In the genomic region with DNA sequence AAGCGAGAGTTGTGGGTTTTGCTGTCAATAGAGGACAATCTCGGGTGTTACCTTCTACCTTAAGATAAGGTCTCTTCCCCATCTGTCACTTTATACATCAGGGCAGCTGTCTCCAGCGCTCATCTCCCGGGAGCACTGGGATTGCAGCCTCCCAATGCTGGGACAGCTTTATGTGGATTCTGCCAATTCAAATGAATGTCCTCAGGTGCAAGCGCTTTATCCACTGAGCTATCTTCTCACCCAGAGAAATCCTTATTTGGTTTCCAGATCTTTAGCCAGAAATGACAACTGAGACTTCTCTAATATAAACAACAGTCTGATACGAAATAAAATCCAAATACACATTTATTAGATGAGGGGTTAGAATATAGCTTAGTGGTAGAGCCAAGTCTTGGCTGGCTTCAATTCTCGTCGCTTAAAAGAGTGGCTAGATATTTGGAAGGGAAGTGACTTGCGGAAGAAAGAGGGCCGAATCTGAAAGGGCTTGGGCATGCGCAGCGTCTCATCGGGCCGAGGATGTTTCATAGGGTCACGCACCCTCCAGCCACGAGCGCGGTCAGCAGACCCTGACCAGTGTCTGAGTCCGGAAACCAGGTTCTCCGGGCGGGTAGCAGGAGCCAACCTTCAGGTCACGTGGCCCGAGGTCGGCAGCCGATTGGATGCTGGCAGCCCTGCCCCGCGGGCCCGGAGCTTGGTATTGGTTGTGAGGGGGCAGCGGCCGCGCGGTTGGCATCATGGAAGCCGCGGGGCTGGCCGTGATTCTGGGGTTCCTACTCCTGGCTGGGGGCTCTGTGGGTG, we compare ENCODE assay signal across 8 mouse cellular contexts. TPM values are rescaled to one million over a fixed set of nuclear protein-coding genes. Genes with fewer than 3 reads are reported as not detected.
DNase-seq lines count a peak whose midpoint lies in the region; ATAC-seq and TF ChIP-seq lines count a peak whose summit lies in the region.

TSS of gene Naglu (plus strand) at position 622 of the 798 bp plus-strand sequence.

- peaks cover 25% of the 10 kb centered on the region for H3K4me1 ChIP-seq in embryonic facial prominence, embryonic 10.5 days
- H3K4me1 ChIP-seq in intestine, postnatal 0 days (replicated peaks; ENCODE audit: control insufficient read depth, insufficient read depth, low read length): peaks cover 4% of the 10 kb centered on the region; the same call in 1 of the 2 replicates
- peaks cover 32% of the 10 kb centered on the region for H3K4me1 ChIP-seq in midbrain, embryonic 10.5 days

- TF ChIP-seq CTCF in intestine, postnatal 0 days (IDR thresholded peaks at IDR 0.05; ENCODE audit: low read depth): no peak

- peak within 1 kb of the TSS; percentile 86 for H3K27ac ChIP-seq in embryonic facial prominence, embryonic 10.5 days (replicated peaks)
- no peak within 1 kb of the TSS for H3K27ac ChIP-seq in intestine, postnatal 0 days (ENCODE audit: low read depth, low read length)
- H3K27ac ChIP-seq in midbrain, embryonic 10.5 days (replicated peaks): peak within 1 kb of the TSS; percentile 88

- H3K9ac ChIP-seq in intestine, postnatal 0 days (ENCODE audit: low read depth, low read length): peak within 1 kb of the TSS; percentile 53

- H3K36me3 ChIP-seq in embryonic facial prominence, embryonic 10.5 days (replicated peaks): no peaks in the 10 kb centered on the region
- no peaks in the 10 kb centered on the region for H3K36me3 ChIP-seq in intestine, postnatal 0 days (ENCODE audit: control insufficient read depth, insufficient read depth)
- H3K36me3 ChIP-seq in midbrain, embryonic 10.5 days: no peaks in the 10 kb centered on the region

- peak; percentile 84 for ATAC-seq in intestine, postnatal 0 days

- peak within 1 kb of the TSS; percentile 89 for H3K4me3 ChIP-seq in embryonic facial prominence, embryonic 10.5 days
- H3K4me3 ChIP-seq in intestine, postnatal 0 days (ENCODE audit: low read depth, low read length): peak within 1 kb of the TSS; percentile 78
- H3K4me3 ChIP-seq in midbrain, embryonic 10.5 days: peak within 1 kb of the TSS; percentile 75

- H3K9me3 ChIP-seq in embryonic facial prominence, embryonic 10.5 days: no peaks in the 10 kb centered on the region
- H3K9me3 ChIP-seq in intestine, postnatal 0 days (ENCODE audit: control insufficient read depth): no peaks in the 10 kb centered on the region
- H3K9me3 ChIP-seq in midbrain, embryonic 10.5 days (replicated peaks): no peaks in the 10 kb centered on the region

- peak within 1 kb of the TSS; percentile 99 for H3K4me2 ChIP-seq in intestine, postnatal 0 days (replicated peaks; ENCODE audit: low read depth)

- whole genome bisulfite sequencing in embryonic facial prominence, embryonic 10.5 days: 6% methylated on average over 35 of the region's 35 CpGs
- WGBS in intestine, postnatal 0 days: 4% methylated on average over 35 of the region's 35 CpGs
- 5% methylated on average over 35 of the region's 35 CpGs for WGBS in midbrain, embryonic 10.5 days

- DNase-seq in adrenal gland, postnatal 14 days: peak; percentile 99
- peak; percentile 95 for DNase-seq in embryonic facial prominence, embryonic 10.5 days (ENCODE audit: low spot score)
- no peak for DNase-seq in gonadal fat pad, adult 2 months (ENCODE audit: low read depth)
- DNase-seq in left cerebral cortex, postnatal 36 days (ENCODE audit: low spot score in 2 of 2): peak; percentile 94 to 95
- peak; percentile 96 for DNase-seq in midbrain, embryonic 10.5 days (ENCODE audit: low spot score)
- peak; percentile 94 for DNase-seq in right cerebral cortex, postnatal 36 days (ENCODE audit: low spot score in 2 of 2)
- DNase-seq in urinary bladder, postnatal 4 days (ENCODE audit: low spot score in 2 of 2): peak; percentile 94 to 96

- intact Hi-C loops in left cerebral cortex, postnatal 36 days (cut with DNase I): loop anchor here (5.0 kb wide), 1 partner anchor 182 kb away; no protein-coding TSS in a partner anchor

- peaks cover 53% of the 10 kb centered on the region for H3K27me3 ChIP-seq in embryonic facial prominence, embryonic 10.5 days (replicated peaks; ENCODE audit: low read depth, poor library complexity, severe bottlenecking)
- no peaks in the 10 kb centered on the region for H3K27me3 ChIP-seq in intestine, postnatal 0 days (replicated peaks; ENCODE audit: control insufficient read depth, insufficient read depth, low read length)
- H3K27me3 ChIP-seq in midbrain, embryonic 10.5 days (ENCODE audit: low read depth, poor library complexity, severe bottlenecking): peaks cover 42% of the 10 kb centered on the region

RNA-seq across cellular contexts. Expression of gene Naglu, which starts in this region (rescaled TPM):
- 29.6 and 30.8 TPM in 2 replicates for total RNA-seq in adrenal gland, postnatal 14 days (2021)
- 7.4 and 8.9 TPM in 2 replicates for polyA plus RNA-seq in embryonic facial prominence, embryonic 10.5 days (2016; fragmentation: Nextera tagmentation; extraction: Ambion mirVana)
- 44.6 and 52.9 TPM in 2 replicates for polyA plus RNA-seq in gonadal fat pad, adult 2 months (2012; rRNA removed)
- polyA plus RNA-seq in intestine, postnatal 0 days (2015; fragmentation: Nextera tagmentation; extraction: Ambion mirVana): 25.6 and 25.8 TPM in 2 replicates
- total RNA-seq in left cerebral cortex, postnatal 36 days (2021): 1 to 10 TPM; 8.8 to 9.1 TPM
- 10.0 and 11.6 TPM in 2 replicates for polyA plus RNA-seq in midbrain, embryonic 10.5 days (2016; fragmentation: Nextera tagmentation; extraction: Ambion mirVana)
